Mouse (Mus musculus) small intestine, adult 2 months (tissue): ENCODE results near the gene V1rd19. TPM values are rescaled to one million over a fixed set of nuclear protein-coding genes. Genes with fewer than 3 reads are reported as not detected.
"Not testable (repeated sequence)": the region's sequence is repeated elsewhere in the genome, so short reads cannot be mapped to it uniquely, and the experiment has no call there.

Experiments
- H3K27ac ChIP-seq: fragments of 200-500 bp; 2 replicates; pipeline ENCODE4 v1.5.1; 2012; ENCODE audit warnings: low read depth, low read length, control low read depth, inconsistent platforms; ENCODE audit not compliant: insufficient read depth
- H3K27me3 ChIP-seq: fragments of 200-500 bp; 2 replicates; pipeline ENCODE4 v1.6.1; 2012; ENCODE audit warnings: mild to moderate bottlenecking, moderate library complexity, low read length, inconsistent platforms; ENCODE audit not compliant: control insufficient read depth, insufficient read depth
- H3K36me3 ChIP-seq: fragments of 200-500 bp; 2 replicates; pipeline ENCODE4 v1.6.1; 2012; ENCODE audit warnings: mild to moderate bottlenecking, low read length, control low read depth, inconsistent platforms; ENCODE audit not compliant: control insufficient read depth, insufficient read depth
- H3K4me1 ChIP-seq: fragments of 200-500 bp; 2 replicates; pipeline ENCODE4 v1.6.1; 2012; ENCODE audit warnings: low read length, inconsistent platforms, mixed read lengths; ENCODE audit not compliant: control insufficient read depth, insufficient read depth, insufficient read length
- H3K4me3 ChIP-seq: fragments of 200-500 bp; 2 replicates; pipeline ENCODE4 v1.5.1; 2012; ENCODE audit warnings: low read depth, mild to moderate bottlenecking, control low read depth, inconsistent platforms, low read length, moderate library complexity
- CTCF ChIP-seq: fragments of 200-500 bp; IDR thresholded peaks from 2 replicates; pipeline ENCODE4 v1.5.1; 2012; ENCODE audit warnings: low read depth, mild to moderate bottlenecking, control low read depth, inconsistent platforms, low read length, moderate library complexity, mixed read lengths; ENCODE audit not compliant: insufficient replicate concordance, insufficient read length; ENCODE audit errors: extremely low read depth
- POLR2A ChIP-seq: fragments of 200-500 bp; IDR thresholded peaks from 2 replicates; pipeline ENCODE4 v1.6.1; 2012; ENCODE audit warnings: low read depth, mild to moderate bottlenecking, control low read depth, inconsistent platforms, low read length, moderate library complexity
- whole genome bisulfite sequencing: fragments of 180-500 bp; shearing (Covaris S2); methylation state at CpG from one replicate; pipeline ENCODE4 v1.1.7; 2018; 5-methylcytosine and 5-hydroxymethylcytosine counted together
- polyA plus RNA-seq: library from polyadenylated mRNA; depleted of rRNA; stranded (reverse); fragments of >200 nt; gene quantifications from 2 replicates; pipeline ENCODE4 v1.2.3, GENCODE M21; 2012; rRNA removed

Gene V1rd19
- polyA plus RNA-seq, result not detected in 2 replicates

- H3K27me3 ChIP-seq, result no peaks in the 10 kb centered on the region
- no peak within 1 kb of the TSS for H3K4me3 ChIP-seq
- no peak for TF ChIP-seq CTCF
- TF ChIP-seq POLR2A, result no peak
- 66% methylated on average over 2 of the region's 2 CpGs for WGBS
- H3K4me1 ChIP-seq, result no peaks in the 10 kb centered on the region
- no peaks in the 10 kb centered on the region for H3K36me3 ChIP-seq
- no peak within 1 kb of the TSS for H3K27ac ChIP-seq
These were observed at the start of gene V1rd19 for GRCm38 (mm10) chr7:24001391-24001790. TSS of gene V1rd19 (plus strand) at chr7:24001691.

DNA sequence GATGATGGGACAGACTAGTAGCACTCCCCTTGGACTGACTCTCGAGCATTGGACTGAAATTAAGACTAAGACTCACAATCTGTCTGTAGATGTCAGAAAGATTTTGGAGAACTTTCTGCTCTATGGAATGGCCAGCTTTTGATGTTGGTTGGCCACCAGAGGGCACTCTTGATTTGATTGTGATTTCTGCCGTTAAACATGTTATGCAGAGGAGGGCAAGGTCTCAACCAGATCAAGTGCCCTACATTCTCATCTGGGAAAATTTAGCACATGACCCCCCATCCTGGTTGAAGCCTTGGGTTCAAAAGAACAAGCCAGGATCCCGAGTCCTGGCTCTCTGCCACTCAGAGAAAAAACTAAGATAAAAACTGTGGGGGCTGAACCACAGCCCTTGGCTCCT is 33.4 kb upstream of the V1rd19 start:
- not testable (repeated sequence) for H3K27me3 ChIP-seq, H3K4me3 ChIP-seq, H3K36me3 ChIP-seq, H3K27ac ChIP-seq, H3K4me1 ChIP-seq
- 20% methylated on average over 3 of the region's 3 CpGs for WGBS

GRCm38 (mm10) chr7:23974315-23974714 is 27.2 kb upstream of the V1rd19 start, which contains the start of gene Vmn1r181:
TSS of gene Vmn1r181 (plus strand) at chr7:23974615.
- 84% methylated on average over 9 of the region's 9 CpGs for WGBS
- not testable (repeated sequence) for H3K4me3 ChIP-seq, H3K4me1 ChIP-seq, H3K27ac ChIP-seq, H3K27me3 ChIP-seq, H3K36me3 ChIP-seq

- TF ChIP-seq POLR2A (no peak), CTCF (no peak)
- H3K4me3 ChIP-seq, result no peak within 1 kb of the TSS
- no peak within 1 kb of the TSS for H3K27ac ChIP-seq
- H3K4me1 ChIP-seq, result no peaks in the 10 kb centered on the region
- WGBS, result 78% methylated on average over 4 of the region's 4 CpGs
- no peaks in the 10 kb centered on the region for H3K36me3 ChIP-seq
- H3K27me3 ChIP-seq, result no peaks in the 10 kb centered on the region
These were observed 51.3 kb downstream of the V1rd19 start, which contains the start of gene Vmn1r183 for GRCm38 (mm10) chr7:24052660-24053304. TSS of gene Vmn1r183 (plus strand) at chr7:24053254.

Other genes starting within 250 kb of the V1rd19 start
- gene Vmn1r174, start 249.4 kb upstream of the V1rd19 start, polyA plus RNA-seq, result not detected in 2 replicates
- not detected in 2 replicates for gene Vmn1r175, start 191.0 kb upstream of the V1rd19 start, polyA plus RNA-seq
- not detected in 2 replicates for gene Vmn1r176, start 164.3 kb upstream of the V1rd19 start, polyA plus RNA-seq
- not detected in 2 replicates for gene Vmn1r177, start 135.2 kb upstream of the V1rd19 start, polyA plus RNA-seq
- gene Vmn1r178, start 109.7 kb upstream of the V1rd19 start, polyA plus RNA-seq, result not detected in 2 replicates
- not detected in 2 replicates for gene Vmn1r179, start 74.7 kb upstream of the V1rd19 start, polyA plus RNA-seq
- not detected in 2 replicates for gene Vmn1r180, start 51.1 kb upstream of the V1rd19 start, polyA plus RNA-seq
- gene Vmn1r181, start 27.1 kb upstream of the V1rd19 start, polyA plus RNA-seq, result not detected in 2 replicates
- gene Vmn1r183, start 51.6 kb downstream of the V1rd19 start, polyA plus RNA-seq, result not detected in 2 replicates
- gene Zfp180, start 80.2 kb downstream of the V1rd19 start, polyA plus RNA-seq, result 3.8 and 7.4 TPM in 2 replicates
- gene Zfp112, start 110.6 kb downstream of the V1rd19 start, polyA plus RNA-seq, result 0.36 and 0.60 TPM in 2 replicates
- 3.2 and 3.3 TPM in 2 replicates for gene Zfp235, start 132.5 kb downstream of the V1rd19 start, polyA plus RNA-seq
- 0.03 and 0.08 TPM in 2 replicates for gene Zfp114, start 173.4 kb downstream of the V1rd19 start, polyA plus RNA-seq
- 0.28 and 0.70 TPM in 2 replicates for gene Zfp111, start 209.8 kb downstream of the V1rd19 start, polyA plus RNA-seq
- gene Zfp109, start 235.9 kb downstream of the V1rd19 start, polyA plus RNA-seq, result 0.33 and 0.56 TPM in 2 replicates